Mouse (Mus musculus): Measurements from ENCODE around the gene Gga2.

Gga2 gene

DNA sequence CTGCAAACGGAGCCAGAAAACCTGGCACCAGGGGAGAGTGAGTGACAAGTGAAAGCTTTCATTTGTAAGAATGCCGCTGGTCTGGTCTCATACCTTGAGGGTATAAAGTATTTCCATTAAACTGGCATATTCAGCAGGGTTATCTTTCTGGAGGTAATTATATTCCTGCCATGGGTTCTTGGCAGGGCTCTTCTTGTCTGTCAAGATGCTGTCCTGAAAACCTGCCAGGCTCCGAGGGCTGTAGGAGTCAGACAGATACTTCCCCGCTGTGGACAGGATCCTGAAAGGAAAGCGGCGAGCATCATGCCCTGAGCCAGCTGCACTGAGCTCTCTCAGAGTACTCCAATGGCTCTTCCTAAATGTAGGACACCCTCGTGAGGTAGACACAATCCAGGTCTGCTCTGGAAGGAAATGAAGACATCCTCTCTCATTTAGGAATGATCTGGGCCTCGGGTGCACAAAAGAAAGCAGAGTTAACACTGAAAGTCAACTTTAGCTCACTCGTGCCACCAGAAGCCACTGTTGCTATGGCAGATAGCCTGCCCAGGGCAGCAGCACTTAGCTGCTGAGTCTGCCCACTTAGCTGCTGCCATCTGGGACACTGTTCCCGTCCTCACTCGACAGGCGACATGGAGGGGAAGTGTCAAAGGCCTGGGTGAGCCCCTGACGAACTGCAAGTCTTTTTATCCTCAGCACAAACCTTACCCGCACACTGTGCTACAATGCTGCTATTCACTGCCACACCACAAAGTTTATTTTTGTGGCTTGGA is 84.0 kb downstream of the Gga2 start:
- no peak for DNase-seq (ENCODE audit: low spot score)

All from testis, postnatal 14 days (tissue).